Mouse (Mus musculus): Measurements from ENCODE around the gene Gm128.

DNA sequence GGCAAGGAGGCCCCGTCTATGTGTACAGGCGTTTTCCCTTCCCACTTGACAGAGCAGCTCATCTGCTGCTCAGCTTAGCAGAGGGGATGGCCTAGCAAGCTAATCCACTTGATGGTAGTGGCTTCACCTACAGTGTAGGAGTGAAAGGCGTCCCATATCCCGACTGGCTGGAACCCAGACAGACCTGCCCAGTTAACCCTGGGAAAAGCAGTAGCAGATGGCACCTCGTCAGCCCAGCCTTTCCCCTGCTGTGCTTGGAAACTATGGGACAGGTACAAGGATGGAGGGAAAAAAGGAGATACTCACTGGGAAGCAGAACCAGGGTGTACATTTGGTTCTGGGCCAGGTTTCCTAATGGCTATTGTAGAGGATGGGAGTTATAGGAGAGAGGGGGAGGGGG is 9.0 kb upstream of the Gm128 start:
- TF ChIP-seq POLR2A (IDR thresholded peaks at IDR 0.05; ENCODE audit: insufficient read length, low read depth) = no peak
- TF ChIP-seq E2F4 (IDR thresholded peaks at IDR 0.05; ENCODE audit: insufficient read depth) = no peak
- no peak for TF ChIP-seq TCF12 (IDR thresholded peaks at IDR 0.05; ENCODE audit: insufficient read depth, poor library complexity, severe bottlenecking)
